Mouse (Mus musculus) right cerebral cortex, postnatal 36 days (tissue): ENCODE data around the gene Polr2i.
"Not testable (repeated sequence)": the region's sequence is repeated elsewhere in the genome, so short reads cannot be mapped to it uniquely, and the experiment has no call there.

ENCODE experiments used
- DNase-seq, 2 experiments: peaks; one replicate each; pipeline ENCODE4 v3.0.0; 2022; ENCODE audit warnings: low spot score in 2 of 2, mixed read lengths in 1 of 2

The Polr2i gene

DNA sequence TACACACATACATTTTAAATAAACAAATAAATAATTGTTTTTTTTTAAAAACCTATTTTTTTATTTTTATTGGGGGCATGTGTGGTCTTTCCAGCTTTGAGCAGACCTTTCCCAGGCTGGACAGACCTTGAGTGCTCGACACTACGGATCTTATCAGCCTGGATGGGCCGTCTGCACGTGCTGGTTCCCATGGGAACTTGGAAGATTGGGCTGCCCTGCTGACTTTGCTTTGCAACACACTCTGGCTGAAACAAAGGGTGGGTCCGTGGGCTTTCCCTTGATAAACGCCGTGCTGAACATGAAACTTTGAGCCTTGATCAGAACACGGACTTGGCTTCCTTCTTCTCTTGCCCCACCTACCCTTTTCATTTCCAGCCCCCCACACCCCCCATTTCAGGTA is 27.4 kb upstream of the Polr2i start:
- DNase-seq = no peak

GRCm38 (mm10) chr7:30205383-30205782 is 26.4 kb upstream of the Polr2i start:
- DNase-seq = no peak

- not testable (repeated sequence) for DNase-seq
Observed at GRCm38 (mm10) chr7:30206364-30206763, 25.4 kb upstream of the Polr2i start.

- DNase-seq = no peak
Observed at GRCm38 (mm10) chr7:30211025-30211424, 20.7 kb upstream of the Polr2i start.

DNA sequence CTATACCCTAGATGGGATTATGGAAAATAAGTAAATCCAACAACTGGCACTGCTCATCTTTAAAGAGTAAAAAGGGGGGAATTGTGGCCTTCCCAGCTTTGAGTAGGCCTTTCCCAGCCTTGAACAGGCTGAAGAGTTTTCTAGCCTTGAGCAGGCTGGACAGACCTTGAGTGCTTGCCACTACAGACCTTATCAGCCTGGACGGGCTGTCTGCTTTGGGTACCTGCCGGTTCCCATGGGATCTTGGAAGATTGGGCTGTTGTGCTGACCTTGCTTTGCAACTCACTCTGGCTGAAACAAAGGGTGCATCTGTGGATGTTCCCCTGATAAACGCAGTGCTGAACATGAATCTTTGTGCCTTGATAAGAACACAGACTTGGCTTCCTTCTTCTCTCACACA is 17.9 kb upstream of the Polr2i start:
- no peak for DNase-seq

- DNase-seq = no peak
Observed at GRCm38 (mm10) chr7:30215875-30216274, 15.9 kb upstream of the Polr2i start.

DNA sequence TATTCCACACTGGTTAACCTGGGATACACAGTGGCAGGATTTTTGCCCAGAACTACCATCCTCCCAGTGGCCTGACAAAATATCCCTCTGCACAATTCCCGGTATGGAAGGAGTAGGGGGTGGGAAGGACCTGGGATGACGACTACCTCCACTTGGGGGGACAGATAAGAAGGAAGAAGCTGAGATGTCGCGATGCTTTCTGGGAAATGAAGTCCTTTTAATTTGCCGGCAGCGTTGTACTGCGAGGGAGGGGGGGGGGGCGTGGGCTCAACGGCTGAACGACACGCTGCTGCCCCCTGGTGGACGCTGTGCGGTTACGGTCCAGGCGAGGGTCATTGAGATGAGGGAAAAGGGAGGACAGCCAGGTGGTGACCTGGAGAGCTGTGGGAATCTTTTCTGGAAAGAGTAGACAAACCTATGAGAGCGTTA is 15.0 kb upstream of the Polr2i start:
- peak in 1 of 2 experiments; percentile 61 for DNase-seq

GRCm38 (mm10) chr7:30217277-30217676 is 14.5 kb upstream of the Polr2i start:
- no peak for DNase-seq

- no peak for DNase-seq
Observed at GRCm38 (mm10) chr7:30219293-30220007, 12.3 kb upstream of the Polr2i start.

- no peak for DNase-seq
Observed at GRCm38 (mm10) chr7:30220008-30220356, 11.8 kb upstream of the Polr2i start.

GRCm38 (mm10) chr7:30221433-30221832 is 10.3 kb upstream of the Polr2i start:
- DNase-seq = no peak

DNA sequence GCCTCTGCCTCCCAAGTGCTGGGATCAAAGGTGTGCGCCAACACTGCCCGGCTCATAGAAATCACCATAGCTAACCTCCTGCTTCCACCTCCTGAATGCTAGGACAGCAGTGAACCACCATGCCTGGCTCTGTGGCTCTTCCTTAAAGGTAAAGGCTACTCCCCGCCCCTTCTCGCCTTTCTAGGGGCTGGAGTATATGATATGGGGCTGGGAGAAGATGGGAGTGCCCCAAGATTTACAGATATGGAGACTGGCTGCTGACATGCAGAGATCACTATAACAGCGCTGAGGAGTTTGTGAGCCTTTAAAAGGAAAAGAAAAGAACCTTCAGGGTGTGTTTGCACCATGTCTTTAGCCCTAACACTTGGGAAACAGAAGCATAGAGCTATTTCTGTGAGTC is 9.5 kb upstream of the Polr2i start:
- no peak for DNase-seq

- no peak for DNase-seq
Observed at GRCm38 (mm10) chr7:30224206-30224605, 7.5 kb upstream of the Polr2i start.

GRCm38 (mm10) chr7:30231328-30231668 is 450 bp upstream of the Polr2i start:
- no peak for DNase-seq

DNA sequence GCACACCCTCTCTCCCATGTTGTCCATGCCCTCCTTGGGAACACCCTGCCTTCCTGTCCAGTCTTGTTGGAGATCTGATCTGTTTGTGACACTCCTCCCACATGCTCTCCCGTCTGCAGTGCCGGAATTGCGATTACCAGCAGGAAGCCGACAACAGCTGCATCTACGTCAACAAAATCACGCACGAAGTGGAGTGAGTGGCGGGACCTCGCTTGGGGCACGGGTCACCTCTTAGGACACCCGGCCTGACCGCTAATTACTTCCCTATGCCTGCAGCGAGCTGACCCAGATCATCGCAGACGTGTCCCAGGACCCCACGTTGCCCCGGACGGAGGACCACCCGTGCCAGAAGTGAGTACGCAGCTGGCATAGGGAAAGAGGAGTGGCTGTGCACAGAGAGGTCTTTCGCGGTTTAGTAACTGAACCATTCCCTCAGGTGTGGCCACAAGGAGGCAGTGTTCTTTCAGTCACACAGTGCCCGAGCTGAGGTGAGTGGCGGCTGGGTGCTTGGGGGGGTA is 942 bp downstream of the Polr2i start:
- DNase-seq = no peak

DNA sequence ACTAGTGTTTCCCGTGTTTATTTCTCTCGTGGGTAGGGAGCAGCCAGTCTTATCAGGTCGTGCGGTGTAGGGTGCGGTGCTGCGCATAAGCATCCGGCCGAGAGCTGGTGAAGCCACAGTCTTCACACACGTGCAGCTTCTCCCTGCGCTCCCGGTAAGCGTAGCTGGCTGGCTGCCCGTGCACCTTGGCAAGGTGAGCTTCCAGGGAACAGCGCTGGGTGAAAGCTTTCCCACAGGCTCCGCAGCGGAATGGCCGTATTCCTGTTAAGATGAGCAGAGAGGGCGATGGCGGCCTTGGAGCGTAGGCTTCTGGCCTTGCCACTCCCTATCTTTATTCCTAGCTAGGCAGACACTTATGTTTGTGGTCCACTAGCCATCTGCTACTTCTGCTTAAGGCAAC is 1.6 kb downstream of the Polr2i start:
- peak in 1 of 2 experiments; percentile 16 for DNase-seq

DNA sequence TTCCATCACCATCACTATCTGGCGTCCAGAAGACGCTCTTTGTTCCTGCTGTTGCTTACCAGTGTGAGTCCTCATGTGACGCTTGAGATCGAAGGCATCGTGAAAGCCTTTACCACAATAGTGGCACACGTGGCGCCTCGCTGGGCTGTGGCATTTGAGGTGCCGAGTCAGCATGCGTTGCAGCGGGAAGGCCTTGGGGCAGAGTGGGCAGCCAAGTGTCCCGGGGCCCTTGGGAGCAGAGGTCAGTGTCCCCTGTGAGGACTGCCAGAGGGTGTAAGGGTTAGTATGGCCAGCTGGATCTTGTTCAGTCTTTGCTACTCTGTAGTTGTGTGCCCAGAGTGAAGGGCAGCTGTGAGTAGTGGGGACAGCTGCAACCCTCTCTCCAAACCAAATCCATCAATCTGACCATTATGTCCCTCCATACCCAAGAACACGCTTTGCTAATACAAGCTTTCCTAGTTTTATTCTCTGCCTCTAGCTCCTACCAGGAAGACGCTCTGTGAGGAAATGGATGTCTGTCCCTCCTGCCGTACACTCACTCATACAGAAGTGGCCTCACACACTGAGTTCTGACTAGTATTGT is 2.6 kb downstream of the Polr2i start:
- DNase-seq = no peak

GRCm38 (mm10) chr7:30235091-30235490 is 3.3 kb downstream of the Polr2i start:
- no peak for DNase-seq

DNA sequence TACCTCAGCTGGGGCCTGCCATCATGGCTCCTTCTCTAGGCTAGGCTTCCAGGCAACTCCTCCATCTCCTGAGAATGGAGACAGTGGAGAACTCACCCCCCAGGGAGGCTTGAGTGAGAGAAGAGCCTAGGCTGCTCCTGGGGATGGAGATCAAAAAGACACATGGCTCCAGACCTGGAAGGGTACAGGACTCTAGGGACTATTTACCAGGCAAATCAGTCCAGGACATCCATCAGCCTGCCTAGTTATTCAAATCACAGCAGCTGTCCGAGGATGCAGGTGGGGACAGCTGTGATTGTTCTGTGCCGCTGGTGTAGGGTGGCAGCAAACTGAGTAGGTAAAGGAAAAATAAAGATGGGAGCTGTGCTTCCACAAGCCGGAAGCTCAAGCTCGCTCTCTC is 3.9 kb downstream of the Polr2i start, which contains the start of gene Ovol3:
Ovol3 (minus strand) TSS at position 101 of the 400 bp plus-strand sequence.
- no peak for DNase-seq

GRCm38 (mm10) chr7:30237374-30237773 is 5.6 kb downstream of the Polr2i start:
- not testable (repeated sequence) for DNase-seq

- DNase-seq = no peak
Observed at GRCm38 (mm10) chr7:30251956-30252954, 20.5 kb downstream of the Polr2i start.

- no peak for DNase-seq
Observed at GRCm38 (mm10) chr7:30265041-30265440, 33.3 kb downstream of the Polr2i start.
